Mouse (Mus musculus): ENCODE data around the gene Jak3.
A peak's percentile ranks its signal among the peaks of the same experiment; 100 is the strongest.

Gene Jak3

DNA sequence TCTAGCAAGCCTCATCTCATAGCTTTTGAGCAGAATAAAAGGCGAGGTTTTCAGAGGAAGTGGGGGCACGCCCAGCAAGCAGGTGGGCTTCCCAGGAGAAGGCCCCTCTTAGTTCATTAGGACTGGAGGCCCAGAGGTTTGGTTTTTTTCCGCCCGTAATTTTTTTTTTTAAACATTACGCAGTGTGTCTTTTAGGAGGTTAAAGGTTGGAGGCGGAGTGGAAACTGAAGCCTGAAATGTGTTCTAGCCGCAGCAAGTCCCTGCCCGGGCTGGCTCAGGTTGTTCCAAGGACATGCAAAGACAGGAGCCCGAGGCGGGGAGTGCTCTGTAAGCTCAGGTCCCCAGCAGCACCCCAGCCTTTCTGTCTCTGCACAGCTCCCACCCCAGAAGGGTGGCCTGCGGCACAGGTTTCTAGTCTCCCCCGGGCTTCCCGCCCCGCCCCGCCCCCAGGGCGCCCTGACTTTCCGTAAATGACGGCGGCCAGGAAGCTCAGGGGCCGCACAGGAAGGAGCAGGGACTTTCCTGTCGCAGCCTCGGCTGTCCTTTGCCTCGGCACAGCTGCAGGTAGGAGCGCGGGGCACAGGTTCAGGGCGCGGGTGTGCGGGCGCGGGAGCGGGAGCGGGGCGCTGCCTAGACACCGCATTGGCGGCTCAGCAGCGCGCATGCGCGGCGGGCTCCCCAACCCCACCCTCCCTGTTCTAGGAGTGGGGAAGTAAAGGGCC lies at the start of gene Jak3:
Jak3 (plus strand) TSS at position 277 of the 722 bp plus-strand sequence.
- no peak for DNase-seq (ENCODE audit: low spot score)

DNA sequence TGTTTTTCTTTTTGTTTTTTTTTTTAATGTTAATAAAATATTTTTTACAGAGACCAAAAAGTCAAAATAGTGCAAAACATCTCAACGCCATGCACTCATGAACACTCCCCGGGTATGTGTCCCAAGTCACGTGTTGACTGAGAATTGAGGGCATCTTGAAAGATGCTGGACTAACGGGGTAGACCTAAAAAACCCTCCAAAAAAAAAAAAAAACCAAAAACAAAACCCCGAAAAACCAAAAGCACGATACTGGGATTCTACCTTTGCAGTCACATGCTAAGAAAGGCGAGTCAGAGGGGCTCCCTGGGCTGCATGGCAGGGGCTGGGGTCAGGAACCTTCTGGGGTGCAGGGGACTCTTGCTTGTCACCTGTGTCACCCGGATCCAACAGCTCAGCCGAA lies 49.3 kb upstream of the Jak3 start:
- no peak for DNase-seq (ENCODE audit: low spot score)

DNA sequence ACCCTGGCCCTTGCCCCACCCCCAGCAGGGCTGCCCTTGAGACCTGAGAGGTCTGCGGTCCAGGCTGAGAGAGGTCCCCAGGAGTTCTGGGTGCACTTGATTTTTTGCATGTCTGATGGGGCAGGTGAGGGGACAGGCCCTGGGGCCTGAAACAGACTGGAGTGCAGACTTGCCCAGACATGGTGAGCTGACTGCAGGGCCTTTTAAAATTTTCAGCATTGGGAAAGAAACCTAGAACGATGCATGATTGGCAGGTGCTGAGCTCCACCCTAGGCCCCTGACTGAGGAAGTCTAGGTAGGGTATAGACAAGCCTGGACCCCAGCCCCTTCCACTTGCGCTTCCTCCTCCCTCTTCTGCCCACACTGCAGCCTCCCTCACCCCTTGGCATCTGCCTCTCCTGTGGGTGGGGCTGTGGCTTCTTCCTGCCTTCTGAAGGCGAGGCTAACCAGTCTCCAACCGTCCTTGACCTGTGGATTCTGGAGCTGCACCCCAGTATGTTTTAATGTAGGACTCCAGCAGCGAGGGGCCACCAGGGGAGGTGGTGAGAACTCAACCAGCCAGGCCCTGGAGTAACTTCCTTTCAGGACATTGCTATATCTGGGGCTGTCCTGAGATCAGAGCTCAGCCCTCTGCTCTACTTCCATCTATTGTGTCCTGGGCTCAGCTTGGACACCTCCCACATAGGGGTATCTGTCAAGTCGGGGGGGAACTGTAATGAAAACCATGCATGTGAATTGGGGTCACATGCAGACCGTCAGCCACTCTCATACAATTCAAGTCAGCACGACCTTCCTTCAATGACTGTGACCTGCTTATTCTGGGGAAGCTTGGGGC lies 48.6 kb upstream of the Jak3 start:
- no peak for DNase-seq (ENCODE audit: low spot score)

DNA sequence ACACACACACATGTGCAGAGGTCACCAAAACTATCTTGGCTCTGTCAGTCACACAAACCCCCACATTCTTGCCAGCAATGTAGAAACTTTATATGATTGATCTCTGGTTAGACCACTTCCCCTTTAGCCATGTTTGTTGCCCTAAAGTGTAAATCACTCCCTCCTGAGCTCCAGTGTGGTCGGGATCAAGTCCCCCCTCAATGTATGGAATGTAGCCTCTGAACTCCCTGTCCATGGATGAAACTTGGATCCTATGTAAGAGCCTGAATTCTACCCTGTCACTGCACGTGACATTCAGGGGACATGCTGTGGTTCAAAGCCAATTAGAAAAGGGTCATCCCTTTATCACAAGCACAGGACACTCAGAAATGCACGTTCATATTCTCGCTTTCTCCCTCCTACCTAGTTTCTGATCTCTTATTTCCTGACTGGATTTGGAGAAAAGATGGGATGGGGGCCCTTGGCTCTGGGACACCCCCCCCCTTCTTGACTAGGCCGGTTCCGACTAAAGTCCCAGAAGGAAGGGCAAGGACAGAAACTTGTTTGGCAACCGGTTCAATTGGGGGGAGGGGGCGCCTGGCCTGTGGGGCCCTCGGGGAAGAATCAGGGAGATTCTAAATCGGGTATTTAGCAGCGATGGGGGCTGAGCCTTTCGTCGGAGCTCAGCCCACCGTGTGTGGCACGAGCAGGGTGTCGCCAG lies 47.5 kb upstream of the Jak3 start:
- DNase-seq (ENCODE audit: low spot score) = no peak

DNA sequence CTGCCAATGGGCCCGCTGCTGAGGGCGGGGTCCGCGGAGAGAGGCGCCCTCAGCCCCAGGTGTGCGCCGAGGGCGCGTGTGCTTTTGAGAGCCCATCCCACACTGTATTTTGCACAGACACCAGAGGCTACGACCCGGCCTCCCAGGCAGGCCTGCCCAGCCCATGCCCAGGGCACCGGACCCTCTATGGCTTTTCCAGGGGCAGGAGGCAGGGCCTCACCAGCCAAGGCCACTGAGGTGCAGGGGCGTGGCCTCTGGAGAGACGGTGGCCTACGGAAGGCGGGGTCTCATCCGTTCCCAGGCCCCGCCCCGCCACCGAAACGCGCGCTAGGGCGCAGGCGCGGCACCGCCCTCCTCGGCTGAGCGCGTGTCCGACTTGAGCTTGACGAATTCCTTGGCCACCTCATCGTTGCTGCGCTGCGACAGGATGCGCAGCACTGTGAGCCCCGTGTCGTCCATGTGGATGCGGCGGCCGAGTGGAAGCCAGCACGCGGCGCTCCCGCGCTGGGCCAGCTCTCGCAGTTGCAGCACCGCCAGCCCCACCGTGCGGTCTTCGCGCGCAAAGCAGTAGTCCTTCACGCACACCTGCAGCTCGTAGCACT lies 46.9 kb upstream of the Jak3 start:
- peak; percentile 81 for DNase-seq (ENCODE audit: low spot score)

DNA sequence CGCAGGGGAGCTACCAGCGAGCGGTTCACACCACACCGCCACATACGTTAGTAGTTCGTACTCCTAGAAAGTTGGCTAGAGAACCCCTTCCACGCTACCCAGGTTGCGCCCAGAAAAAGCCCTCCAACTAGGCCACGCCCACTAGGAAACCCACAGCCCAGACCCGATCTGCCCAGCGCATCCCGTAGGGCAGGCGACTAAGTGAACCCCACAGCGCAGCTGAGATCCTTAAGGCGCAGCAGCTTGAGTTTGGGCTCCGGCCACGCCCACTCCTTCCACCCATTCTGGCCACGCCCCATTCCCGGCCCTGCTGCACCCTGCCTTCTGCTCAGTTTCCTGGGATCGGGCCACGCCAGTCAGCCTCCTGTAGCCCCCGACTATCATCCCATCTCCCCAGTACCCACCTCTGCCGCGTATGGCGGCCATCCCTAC lies 46.3 kb upstream of the Jak3 start:
- DNase-seq (ENCODE audit: low spot score) = no peak

DNA sequence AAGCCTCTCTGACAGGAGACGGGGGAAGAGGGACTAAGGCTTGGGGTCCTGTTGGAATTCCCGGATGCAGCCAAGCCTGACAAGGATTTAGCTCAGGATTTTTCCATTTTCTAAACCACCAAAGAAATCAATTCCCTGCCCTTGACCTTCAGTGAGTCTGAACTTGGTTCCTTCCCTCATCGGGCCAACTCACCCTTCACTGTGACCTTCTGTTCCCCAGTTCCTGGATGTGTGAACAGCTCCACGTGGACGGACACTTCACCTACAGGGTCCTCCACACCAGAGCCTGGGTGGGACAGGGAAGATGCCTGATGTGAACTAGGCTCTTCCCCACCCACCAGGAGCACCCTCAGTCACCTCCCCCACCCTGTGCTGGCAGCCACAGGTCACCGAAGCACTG lies 45.3 kb upstream of the Jak3 start:
- no peak for DNase-seq (ENCODE audit: low spot score)

DNA sequence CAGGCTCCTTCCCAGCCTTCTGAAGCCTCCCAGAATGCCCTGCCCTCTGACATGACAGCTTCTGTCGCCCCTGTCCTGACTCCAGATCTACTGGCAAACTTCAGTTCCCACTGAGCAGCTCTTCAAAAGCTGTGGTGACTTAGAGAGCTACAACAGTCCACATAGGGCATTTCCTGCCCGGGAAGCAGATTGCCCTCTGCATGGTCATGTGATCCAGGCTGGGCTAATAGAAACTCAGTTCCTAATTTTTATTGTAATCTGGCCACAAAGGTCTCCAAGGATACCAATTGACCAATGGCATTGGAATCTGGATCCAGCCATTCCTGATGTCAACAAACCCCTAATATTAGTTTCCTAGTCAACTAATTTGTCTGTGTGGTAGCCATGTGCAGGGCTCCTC lies 44.2 kb upstream of the Jak3 start:
- no peak for DNase-seq (ENCODE audit: low spot score)

DNA sequence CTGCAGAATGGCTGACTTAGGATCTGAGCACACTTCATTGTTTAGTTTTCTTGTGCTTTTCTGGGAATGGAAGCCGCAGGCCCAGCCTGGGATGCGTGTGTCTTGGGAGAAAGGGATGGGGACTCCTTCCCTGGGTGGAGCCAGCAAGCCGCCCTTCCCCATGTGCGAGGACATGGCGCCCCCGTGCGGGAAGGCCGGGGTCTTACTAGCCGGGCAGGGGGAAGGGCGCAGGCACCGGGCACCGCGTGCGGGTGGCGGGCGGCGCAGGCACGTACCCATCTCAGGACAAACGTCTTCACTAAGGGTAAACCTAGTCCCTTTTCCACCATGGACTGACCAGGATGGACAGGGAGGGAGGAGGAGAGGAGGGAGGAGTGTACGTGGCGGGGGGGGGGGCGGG lies 42.9 kb upstream of the Jak3 start:
- DNase-seq (ENCODE audit: low spot score) = no peak

DNA sequence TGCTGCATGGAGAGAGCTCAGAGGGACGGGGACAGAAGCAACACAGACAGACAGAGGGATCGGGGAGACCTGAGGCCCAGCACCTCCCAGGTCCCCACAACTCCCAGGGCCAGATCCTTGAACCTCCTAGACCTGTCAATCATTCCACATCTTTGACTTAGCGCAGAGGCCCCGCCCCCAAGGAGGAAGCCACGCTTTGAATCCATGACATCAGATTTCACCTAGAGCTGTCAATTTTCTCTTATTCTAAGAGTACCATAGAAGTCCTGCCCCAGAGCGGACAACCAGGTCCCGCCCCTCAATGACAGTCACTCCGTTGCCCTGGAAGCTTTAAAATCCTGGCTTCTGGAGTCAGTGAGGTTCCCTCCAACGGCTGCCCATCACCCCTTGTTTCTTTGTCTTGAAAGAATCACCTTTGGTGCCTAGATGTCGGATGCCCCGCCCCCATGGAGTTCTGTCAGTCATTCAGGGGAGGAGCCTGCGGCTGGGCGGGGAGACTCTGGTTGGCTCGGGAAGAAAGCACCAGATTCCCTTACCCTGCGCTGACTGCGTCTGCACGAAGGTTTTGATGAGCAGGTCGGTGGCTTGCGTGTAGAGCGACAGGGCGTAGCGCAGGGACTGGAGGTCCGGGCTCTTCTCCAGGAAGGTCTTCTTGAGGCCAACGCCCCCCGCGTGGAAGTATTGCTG lies 42.0 kb upstream of the Jak3 start:
- no peak for DNase-seq (ENCODE audit: low spot score)

DNA sequence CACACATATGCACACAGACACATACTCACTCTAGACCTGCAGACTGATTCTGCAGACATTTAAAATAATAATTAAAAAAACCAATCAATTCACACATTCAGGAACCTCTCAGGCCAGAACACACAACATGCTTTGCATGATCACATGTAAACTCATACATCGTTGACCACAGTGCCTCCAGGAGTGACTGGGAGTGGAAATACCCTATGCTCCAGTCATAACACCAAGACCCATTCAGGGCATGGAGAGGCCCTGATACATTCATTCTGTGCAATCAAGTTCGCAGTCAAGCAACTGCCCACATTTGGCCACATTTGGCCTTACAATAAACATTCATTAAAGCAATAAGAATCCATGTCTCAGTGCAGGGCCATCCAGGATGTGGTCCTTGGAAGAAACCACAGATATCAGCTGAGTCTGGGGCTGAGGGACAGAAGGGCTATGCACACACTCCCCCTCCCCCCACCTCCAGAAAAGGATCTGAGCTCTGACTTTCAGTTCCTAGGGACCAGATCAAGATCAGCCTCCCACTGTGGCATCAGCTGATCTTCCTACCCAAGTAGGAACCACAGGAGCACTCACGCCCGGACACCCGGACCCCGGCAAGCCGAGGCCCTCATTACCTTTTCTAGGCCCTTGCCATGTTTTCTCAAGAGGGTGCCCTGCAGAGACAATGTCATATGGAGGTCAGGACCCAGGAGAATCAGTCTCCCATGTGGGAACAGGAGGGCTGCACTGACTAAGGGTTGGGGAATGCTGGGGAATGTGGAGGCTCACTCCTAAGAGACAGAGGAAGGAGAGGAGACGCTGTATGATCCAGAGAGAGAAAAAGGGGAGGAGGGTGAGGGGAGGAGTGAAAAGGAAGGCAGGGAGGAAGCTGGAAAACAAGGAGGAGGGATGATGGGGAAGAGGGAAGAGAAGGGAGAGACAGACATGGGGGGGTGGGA lies 38.7 kb upstream of the Jak3 start:
- DNase-seq (ENCODE audit: low spot score) = no peak

DNA sequence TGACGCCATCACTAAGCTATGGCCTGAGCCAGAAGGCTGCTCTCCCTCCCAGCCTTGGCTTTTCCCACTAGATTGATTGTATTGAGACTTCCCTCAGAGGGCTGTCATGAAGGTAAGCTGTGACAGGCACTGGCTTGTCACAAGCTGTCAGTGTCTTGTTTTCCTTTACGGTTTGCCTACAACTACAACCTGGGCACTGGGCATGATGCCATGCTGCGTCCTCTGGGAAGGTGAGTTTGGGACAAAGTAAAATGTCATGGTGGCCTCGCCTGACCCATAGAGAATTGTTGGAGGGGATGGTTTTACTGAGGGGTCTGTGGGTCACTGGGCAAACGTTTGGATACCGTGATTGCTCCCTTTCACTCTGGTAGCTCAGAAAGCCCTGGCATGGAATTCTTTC lies 37.8 kb upstream of the Jak3 start:
- DNase-seq (ENCODE audit: low spot score) = no peak

DNA sequence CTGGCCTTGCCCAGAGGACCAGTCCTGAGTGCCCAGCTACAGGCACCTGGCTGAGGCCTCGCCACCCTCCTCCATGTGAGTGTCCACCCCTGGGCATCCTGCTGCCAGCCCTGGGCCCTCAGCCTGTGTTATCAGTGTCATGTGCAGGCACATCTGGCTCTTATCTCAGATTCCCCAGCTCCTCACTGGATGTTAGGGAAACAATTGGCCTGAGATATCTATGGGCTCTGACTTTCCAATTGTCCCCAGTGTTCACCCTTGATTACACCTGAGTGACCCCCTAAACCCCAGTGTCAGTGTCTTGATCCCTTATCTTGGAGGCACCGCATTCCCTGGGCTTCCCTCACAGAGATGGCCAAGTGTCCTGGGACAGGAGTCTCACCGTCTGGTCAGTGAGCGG lies 36.8 kb upstream of the Jak3 start:
- DNase-seq (ENCODE audit: low spot score) = no peak

DNA sequence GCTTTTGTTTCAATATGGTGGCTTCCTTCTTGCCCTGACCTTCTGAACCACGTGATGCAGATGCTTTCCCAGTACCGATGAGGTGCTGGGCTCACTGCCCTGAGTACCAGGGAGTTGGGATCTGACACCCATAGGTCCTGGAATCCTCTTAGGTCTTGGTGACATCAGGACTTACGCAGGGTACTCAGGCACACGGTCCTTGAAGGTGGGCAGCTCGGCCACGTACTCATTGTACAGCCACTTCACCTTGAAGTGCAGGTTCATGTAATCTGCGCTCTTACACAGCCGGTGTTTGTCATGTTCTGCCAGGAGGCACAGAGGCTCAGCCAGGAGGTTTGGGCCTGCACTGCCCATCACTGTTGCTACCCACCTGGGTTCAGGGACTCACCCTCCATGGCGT lies 30.6 kb upstream of the Jak3 start:
- DNase-seq (ENCODE audit: low spot score) = no peak

DNA sequence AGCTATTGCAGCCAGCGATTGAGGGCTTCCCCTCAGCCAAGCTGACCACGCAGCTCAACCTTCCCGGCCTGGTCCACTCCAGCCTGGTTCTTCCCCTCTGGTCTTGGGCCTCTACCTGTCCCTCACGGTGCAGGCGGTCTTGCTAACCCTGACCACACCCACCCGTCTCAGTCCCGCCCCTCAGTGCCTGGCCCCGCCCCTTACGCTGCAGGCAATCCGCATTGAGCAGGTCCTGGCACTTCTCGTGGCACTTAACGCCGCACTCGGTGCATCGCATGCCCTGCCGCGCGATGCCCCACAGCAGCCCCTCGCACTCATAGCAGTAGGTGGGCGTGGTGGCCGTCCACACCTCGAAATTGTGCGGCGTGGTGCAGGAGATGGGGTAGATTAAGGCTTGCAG lies 21.5 kb upstream of the Jak3 start:
- DNase-seq (ENCODE audit: low spot score) = no peak

DNA sequence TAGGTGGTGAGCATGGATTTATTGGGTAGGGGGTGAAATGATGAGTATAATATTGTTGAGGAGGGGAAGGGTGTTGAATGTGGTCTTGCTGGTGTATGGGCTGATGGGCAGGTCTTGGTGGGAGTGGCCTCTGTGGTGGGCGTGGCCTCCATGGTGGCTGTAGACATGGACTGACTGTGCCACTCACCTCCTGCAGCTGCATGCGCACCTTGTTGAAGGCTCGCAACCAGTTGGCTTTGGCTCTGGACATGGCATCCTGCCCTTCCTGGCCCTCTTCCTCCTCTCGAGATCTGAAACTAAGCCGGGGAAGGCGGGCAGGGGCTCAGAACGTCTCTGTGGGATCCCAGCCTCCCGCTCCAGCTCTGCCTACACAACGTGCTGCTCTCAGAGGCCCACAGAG lies 18.3 kb upstream of the Jak3 start:
- no peak for DNase-seq (ENCODE audit: low spot score)

DNA sequence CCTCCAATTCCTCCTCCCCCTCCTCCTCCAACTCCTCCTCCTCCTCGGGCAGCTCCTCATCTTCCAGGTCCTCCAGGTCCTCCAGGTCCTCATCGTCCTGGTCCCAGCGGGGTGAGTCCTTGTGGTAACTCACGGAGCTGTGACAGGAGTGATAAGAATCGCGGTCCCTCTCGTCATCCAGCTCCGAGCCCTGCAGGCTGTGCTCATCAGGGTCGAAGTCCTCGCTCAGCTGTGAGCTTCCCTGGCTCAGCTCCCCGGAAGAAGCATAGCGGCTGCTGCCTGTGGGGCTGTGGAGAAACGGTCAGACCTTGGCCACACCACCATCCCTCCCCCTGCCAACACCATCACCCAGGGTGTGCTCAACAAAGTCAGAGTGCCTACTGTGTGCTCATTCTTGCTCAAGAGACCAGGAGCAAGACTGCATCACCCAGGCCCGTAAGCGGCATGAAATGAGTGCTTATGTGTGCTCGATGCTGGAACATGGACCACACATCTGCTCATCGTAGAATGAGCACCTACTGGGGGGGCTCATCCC lies 17.5 kb upstream of the Jak3 start:
- DNase-seq (ENCODE audit: low spot score) = no peak

DNA sequence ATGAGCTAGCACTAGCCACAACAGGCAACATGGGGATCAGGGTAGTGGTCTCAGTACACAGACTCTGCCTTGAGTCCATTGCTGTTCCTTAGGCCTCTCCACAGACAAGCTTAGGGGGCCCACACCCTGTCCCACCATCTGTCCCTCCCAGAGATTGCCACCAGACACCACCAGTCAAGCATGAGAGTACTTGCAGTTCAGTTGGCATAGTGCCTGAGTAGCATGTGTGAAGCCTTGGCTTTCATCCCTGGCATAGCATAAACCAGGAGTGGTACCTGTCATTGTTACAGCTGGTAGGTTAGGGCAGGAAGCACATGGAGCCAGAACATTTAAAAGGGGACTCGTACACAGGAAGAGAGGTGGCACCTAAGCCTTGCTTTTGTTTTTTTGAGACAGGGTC lies 16.3 kb upstream of the Jak3 start:
- no peak for DNase-seq (ENCODE audit: low spot score)

DNA sequence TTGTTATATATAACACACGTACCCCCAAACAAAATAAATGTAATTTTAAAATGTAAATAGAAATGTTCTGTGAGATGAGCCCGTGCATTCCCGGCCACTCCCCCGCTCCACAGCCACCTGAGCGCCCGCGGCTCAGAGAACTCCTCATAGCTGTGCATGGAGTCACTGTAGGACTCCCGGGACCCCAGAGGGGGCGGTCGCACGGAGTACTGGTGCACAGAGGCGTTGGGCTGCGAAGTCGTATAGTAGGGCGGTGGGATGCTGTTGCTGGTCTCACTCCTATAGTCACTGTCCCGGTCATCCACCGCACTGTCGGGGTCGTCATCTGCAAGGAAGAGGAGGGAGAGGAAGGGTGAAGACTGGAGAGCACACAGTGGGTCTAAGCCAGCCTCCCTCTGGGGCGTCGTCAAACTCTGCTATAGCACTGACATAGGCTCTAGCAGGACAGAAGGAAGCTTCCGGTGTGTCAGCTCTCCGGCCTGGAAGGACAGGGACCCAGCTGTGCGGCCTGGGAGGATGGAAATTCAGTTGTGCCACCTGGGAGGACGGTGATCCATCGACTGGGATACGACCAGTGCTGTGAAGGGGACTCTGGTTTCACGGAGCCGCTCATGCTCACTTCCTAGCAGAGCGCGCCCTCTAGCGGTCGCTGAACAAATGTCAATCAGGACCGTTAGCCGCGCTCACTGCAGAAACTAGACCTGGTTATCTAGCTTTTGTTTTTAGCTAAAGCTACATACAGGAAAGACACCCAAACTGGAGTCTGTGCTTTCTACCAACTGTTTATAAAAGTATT lies 15.6 kb upstream of the Jak3 start:
- peak; percentile 83 for DNase-seq (ENCODE audit: low spot score)

All from layer of hippocampus, adult 9-10 months (tissue).